Mouse (Mus musculus) R1 (cell line): ENCODE measurements at regions not wholly inside any gene's neighbourhood (a gene's known extent, or its start where the extent isn't known, plus 50 kb on each side); places are given as distances from the start of the nearest gene placed in this dataset.

Source experiments
- DNase-seq: peaks from one replicate; pipeline ENCODE4 v3.0.0-alpha.2; 2018; ENCODE audit warnings: low read depth, low spot score

DNA sequence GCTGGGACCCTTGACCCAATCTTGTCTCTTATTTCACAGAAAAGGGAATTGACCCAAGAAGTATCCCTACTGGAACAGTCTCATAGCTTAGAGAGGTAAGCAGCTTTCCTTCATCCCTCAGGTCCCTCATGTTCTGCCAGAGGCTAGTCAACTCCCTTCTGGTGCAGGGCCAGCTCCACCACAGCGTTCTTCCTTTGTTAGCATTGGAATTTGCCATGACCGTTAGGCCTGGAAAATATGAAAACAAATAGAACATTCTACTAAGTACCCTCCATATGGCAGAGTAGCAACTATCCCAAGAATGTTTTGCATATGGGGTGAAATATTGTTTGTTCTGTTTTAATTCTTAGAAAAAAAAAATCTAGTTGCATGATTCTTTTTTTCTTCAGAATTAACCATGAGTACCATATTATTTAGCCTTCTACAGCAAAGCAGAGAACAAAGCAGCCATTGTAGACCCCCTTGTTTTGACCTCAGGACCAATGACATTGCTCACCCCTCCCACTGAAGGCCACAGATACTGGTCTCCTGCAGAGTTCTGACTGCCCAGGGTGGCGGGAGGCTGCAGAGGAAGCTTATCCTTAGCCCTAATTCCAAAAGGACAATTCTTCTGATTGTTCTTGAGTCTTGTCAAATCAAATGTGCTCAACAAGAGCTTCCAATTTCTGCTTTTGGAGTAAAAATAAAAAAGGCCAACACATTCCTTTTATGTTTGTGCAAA lies 78.1 kb upstream of the Ehbp1 start:
- DNase-seq = peak; percentile 22

DNA sequence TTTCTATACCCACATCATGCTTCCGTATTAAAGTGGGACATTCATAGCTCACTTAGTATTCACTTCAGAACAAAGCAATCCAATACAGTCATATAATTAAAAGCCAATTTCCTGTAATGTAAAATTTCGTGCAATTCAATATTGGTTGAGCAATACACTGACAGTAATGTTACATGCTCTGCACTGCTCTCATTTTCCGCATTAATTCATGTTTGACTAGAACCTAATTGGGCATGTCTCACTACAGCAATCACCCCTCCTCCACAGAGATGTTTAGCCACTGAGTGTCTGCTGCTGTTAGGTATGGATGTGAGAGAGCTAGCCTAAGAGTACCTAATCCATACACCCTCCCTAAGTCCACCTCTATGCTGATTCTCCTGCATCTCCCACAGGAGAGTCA lies 79.7 kb upstream of the Ehbp1 start:
- DNase-seq = no peak

DNA sequence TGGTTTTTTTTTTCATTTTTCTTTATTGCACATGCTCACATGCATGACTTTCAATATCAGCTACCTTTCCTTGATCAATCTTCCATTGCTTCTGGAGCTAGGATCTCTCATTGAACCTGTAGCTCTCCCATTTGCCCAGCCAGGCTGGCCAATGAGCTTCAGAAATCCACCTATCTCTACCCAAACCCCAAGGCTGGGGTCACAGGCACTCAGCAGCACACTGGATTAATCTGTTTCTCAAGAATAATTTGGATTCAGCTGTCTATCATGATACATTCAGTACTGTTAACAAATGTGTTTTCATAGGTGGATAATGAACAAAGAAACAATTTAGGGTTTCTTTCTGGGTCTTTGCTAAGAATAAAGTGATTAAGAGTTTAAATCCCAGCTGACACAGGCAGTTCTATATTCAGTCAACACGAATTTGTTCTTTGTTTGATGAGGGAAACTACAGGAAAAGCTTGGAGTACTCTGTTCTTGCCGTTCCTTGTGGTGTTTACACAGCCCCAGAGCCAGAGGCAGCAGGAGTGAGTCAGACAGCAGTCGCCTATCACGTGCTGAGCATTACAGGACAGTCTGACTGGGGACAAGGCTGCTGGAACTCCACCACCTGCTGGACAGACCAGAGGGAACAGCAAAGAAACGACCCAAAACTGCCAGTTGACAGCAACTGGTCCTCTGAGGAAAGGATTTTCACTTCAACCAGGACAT lies 74.6 kb upstream of the Tmem17 start:
- DNase-seq = peak; percentile 70

GRCm38 (mm10) chr11:22437851-22438215 lies 74.1 kb upstream of the Tmem17 start:
- DNase-seq = no peak

- DNase-seq = no peak
Measured at GRCm38 (mm10) chr11:22438441-22439066, 73.3 kb upstream of the Tmem17 start.

- DNase-seq = no peak
Measured at GRCm38 (mm10) chr11:22440521-22440920, 71.4 kb upstream of the Tmem17 start.

GRCm38 (mm10) chr11:22453161-22453560 lies 58.7 kb upstream of the Tmem17 start:
- no peak for DNase-seq

- no peak for DNase-seq
Measured at GRCm38 (mm10) chr11:22456286-22456685, 55.6 kb upstream of the Tmem17 start.

DNA sequence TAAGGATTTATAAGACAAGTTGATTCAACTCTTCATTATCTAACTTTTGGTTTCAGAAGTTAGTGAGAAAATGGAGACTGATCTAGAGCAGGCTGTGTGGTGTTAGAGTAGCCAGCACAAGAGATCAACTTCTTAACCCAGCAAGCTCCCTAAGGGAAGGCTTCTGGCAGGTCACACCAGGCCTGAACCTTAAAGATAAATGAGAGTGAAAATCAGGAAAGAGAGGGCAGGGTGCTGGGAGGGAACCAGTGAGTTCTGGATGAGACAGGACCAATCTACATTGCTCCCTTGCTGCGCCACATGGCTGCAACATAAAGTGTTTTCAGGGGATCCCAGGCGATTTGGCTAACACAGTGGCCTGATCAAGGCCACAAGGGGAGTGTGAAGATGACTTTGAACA lies 54.7 kb upstream of the Tmem17 start:
- DNase-seq = no peak

GRCm38 (mm10) chr11:22458951-22459703 lies 52.8 kb upstream of the Tmem17 start:
- DNase-seq = peak; percentile 52

DNA sequence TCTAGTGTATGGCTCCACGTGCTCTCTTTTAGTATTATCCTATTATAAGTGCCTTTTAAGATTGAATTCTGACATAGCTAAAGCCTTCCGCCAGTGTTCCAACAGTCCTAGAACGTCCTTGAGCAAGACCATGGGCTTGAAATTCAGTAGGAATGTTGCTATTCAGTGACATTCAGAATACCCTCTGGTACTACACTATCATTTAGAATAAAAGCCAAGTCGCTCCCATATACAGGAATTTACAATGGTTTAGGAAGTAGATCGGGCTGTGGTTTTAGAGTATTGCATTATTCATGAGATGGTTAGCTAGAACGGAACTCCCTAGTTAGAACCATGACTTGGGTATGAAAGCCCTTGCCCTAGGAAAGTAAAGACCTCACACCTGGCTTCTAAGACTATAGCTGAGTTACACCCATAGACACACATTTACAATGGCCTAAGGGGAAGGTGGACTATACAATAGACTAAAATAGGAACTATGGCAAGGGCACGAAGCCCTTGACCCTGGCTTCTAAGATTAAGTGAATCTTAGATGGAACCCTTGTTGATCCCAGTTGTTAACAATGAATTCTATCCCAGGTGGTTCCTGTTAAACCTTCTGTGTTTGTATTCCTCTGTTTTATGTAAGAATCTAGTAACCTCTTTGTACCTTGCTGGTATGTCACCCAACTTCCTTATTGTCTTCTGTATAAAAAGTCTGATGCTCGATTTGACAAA lies 50.7 kb upstream of the Tmem17 start:
- peak; percentile 86 for DNase-seq
